Mouse (Mus musculus) stomach, embryonic 16.5 days (tissue): ENCODE results near the gene Btg4. TPM values are rescaled to one million over a fixed set of nuclear protein-coding genes. Genes with fewer than 3 reads are reported as not detected.
"Not testable (repeated sequence)": the region's sequence is repeated elsewhere in the genome, so short reads cannot be mapped to it uniquely, and the experiment has no call there.

Experiments
- ATAC-seq: fragments of 200-750 bp; cut with Nextera tagmentation; 2 replicates; pipeline ENCODE4 v1.8.0; 2017; ENCODE audit warnings: moderate number of reproducible peaks, moderate TSS enrichment; ENCODE audit not compliant: insufficient read depth, low FRiP score
- H3K27ac ChIP-seq: fragments of 300-500 bp; sonication (generic); 2 replicates; pipeline ENCODE4 v1.5.1; 2014; ENCODE audit warnings: low read length
- H3K27me3 ChIP-seq: fragments of 300-500 bp; sonication (generic); 2 replicates; pipeline ENCODE4 v1.6.1; 2014; ENCODE audit warnings: low read length, control low read depth, mixed read lengths; ENCODE audit not compliant: control insufficient read depth, insufficient read depth
- H3K36me3 ChIP-seq: fragments of 300-500 bp; sonication (generic); 2 replicates; pipeline ENCODE4 v1.6.1; 2014; ENCODE audit warnings: low read length; ENCODE audit not compliant: control insufficient read depth, insufficient read depth
- H3K4me1 ChIP-seq: fragments of 300-500 bp; sonication (generic); 2 replicates; pipeline ENCODE4 v1.6.1; 2014; ENCODE audit warnings: low read length, control low read depth, mixed read lengths; ENCODE audit not compliant: control insufficient read depth, insufficient read depth
- H3K4me2 ChIP-seq: fragments of 300-500 bp; sonication (generic); 2 replicates; pipeline ENCODE4 v1.6.1; 2014; ENCODE audit warnings: low read depth, low read length, mixed read lengths
- H3K4me3 ChIP-seq: fragments of 300-500 bp; sonication (generic); replicated peaks from 2 replicates; pipeline ENCODE4 v1.5.1; 2014; ENCODE audit warnings: mild to moderate bottlenecking, low read length
- H3K9ac ChIP-seq: fragments of 300-500 bp; sonication (generic); 2 replicates; pipeline ENCODE4 v1.6.1; 2014; ENCODE audit warnings: low read length
- H3K9me3 ChIP-seq: fragments of 300-500 bp; sonication (generic); replicated peaks from 2 replicates; pipeline ENCODE4 v1.6.1; 2016; ENCODE audit warnings: low read length, control low read depth; ENCODE audit not compliant: control insufficient read depth
- WGBS: fragments of 180-500 bp; shearing (Covaris S2); extraction: QIAGEN DNeasy Blood & Tissue Kit; methylation state at CpG from one replicate; pipeline ENCODE4 v1.1.7; 2014; 5-methylcytosine and 5-hydroxymethylcytosine counted together
- polyA plus RNA-seq: library from polyadenylated mRNA; unstranded; fragments of >200 nt; fragmentation: Nextera tagmentation; extraction: Ambion mirVana; gene quantifications from 2 replicates; pipeline ENCODE4 v1.2.1, GENCODE M21; 2015

Btg4 gene
- polyA plus RNA-seq, 1 experiment from 2014 or later = not detected

GRCm38 (mm10) chr9:51103808-51104514 lies 43.3 kb downstream of the Btg4 start:
- H3K4me1 ChIP-seq = 0 out of 2 replicates have a peak, but pooled peaks cover 5% of the 10 kb centered on the region
- ATAC-seq = peak; percentile 62; the same call in 1 of the 2 replicates
- no peaks in the 10 kb centered on the region for H3K27me3 ChIP-seq
- peak overlapping the region; percentile 78 for H3K9ac ChIP-seq
- H3K36me3 ChIP-seq = no peaks in the 10 kb centered on the region
- WGBS = 13% methylated on average over 30 of the region's 30 CpGs
- H3K9me3 ChIP-seq = no peaks in the 10 kb centered on the region
- peak overlapping the region; percentile 60 for H3K4me3 ChIP-seq
- no peak overlapping the region for H3K27ac ChIP-seq
- peak overlapping the region; percentile 99 for H3K4me2 ChIP-seq

- 65% methylated on average over 2 of the region's 2 CpGs for WGBS
- H3K36me3 ChIP-seq = no peaks in the 10 kb centered on the region
- no peaks in the 10 kb centered on the region for H3K27me3 ChIP-seq
- H3K4me2 ChIP-seq = no peak overlapping the region
- H3K4me3 ChIP-seq = no peak overlapping the region
- no peak for ATAC-seq
- no peak overlapping the region for H3K27ac ChIP-seq
- no peaks in the 10 kb centered on the region for H3K9me3 ChIP-seq
- H3K9ac ChIP-seq = no peak overlapping the region
- H3K4me1 ChIP-seq = 0 out of 2 replicates have a peak, but pooled peaks cover 5% of the 10 kb centered on the region
These were observed 45.0 kb downstream of the Btg4 start for GRCm38 (mm10) chr9:51105751-51106150.

DNA sequence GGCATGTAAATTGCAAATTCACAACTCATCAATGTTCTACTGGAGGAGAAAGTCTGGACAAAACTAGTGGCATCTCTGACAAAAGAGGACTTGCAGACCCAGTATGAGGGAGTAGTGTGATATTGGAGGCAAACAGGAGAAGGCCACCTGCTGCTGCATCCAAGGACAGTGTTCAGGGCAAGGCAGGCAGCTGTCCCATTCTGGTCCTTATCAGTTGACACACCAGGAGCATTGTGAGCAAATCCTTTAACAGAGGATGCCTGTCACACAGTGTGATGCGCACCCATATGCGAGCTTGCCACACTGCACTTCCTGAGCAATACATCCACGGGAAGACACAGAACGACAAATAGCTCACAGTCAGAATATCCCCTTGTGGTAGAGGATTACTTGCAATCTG lies 54.1 kb downstream of the Btg4 start:
- WGBS = 73% methylated on average over 4 of the region's 4 CpGs

DNA sequence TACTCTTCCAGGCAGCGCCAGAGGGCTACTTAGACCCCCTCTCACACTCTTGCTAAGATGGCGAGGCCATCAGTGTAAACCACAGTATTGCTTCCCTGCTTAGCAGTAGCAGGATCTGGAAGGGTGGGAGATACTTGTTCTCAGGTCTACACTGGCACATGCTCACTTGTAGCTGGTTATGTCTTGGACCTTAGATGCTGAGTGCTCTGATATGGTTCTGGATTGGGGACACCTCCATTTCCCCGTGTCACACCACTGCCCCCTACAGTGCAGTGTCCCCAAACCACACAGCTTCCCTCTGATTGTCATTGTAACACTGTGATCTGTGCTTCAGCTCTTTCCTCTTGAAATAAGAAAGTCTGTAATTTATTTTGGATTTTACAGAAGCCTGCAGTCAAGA lies 76.3 kb downstream of the Btg4 start:
- no peaks in the 10 kb centered on the region for H3K36me3 ChIP-seq
- H3K4me1 ChIP-seq = no peaks in the 10 kb centered on the region
- H3K4me3 ChIP-seq = no peak overlapping the region
- no peaks in the 10 kb centered on the region for H3K27me3 ChIP-seq
- 65% methylated on average over 3 of the region's 3 CpGs for WGBS
- H3K9me3 ChIP-seq = no peaks in the 10 kb centered on the region
- no peak for ATAC-seq
- no peak overlapping the region for H3K4me2 ChIP-seq
- no peak overlapping the region for H3K9ac ChIP-seq
- H3K27ac ChIP-seq = no peak overlapping the region

More for the DNA sequence above, 54.1 kb downstream of the Btg4 start:
- Histone ChIP-seq H3K27me3 (no peaks in the 10 kb centered on the region), H3K4me3 (no peak overlapping the region), H3K9ac (no peak overlapping the region), H3K9me3 (no peaks in the 10 kb centered on the region), H3K4me1 (no peaks in the 10 kb centered on the region), H3K4me2 (no peak overlapping the region), H3K27ac (no peak overlapping the region), H3K36me3 (no peaks in the 10 kb centered on the region)
- no peak for ATAC-seq

DNA sequence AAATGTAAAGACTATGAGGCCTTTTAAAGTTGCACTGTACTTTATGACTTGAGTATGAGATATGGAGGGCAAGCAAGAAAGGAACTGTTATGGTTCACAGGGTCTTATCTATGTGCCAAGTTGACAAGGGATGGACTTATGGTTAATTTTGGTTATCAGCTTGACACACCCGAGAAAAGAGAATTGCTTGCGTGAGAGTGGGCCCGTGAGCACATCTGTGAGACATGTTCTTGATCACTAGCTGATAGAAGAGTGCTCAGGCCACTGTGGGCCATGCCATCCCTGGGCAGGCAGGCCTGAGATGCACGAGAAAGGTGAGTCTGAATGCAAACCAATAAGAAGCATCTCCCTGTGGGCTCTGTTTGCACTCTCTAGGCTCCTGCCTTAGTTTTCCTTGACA lies 76.7 kb downstream of the Btg4 start:
- no peaks in the 10 kb centered on the region for H3K9me3 ChIP-seq
- H3K9ac ChIP-seq = no peak overlapping the region
- H3K4me3 ChIP-seq = no peak overlapping the region
- H3K4me2 ChIP-seq = no peak overlapping the region
- H3K36me3 ChIP-seq = no peaks in the 10 kb centered on the region
- ATAC-seq = no peak
- no peak overlapping the region for H3K27ac ChIP-seq
- no peaks in the 10 kb centered on the region for H3K4me1 ChIP-seq
- no peaks in the 10 kb centered on the region for H3K27me3 ChIP-seq
- 79% methylated on average over 4 of the region's 4 CpGs for WGBS

DNA sequence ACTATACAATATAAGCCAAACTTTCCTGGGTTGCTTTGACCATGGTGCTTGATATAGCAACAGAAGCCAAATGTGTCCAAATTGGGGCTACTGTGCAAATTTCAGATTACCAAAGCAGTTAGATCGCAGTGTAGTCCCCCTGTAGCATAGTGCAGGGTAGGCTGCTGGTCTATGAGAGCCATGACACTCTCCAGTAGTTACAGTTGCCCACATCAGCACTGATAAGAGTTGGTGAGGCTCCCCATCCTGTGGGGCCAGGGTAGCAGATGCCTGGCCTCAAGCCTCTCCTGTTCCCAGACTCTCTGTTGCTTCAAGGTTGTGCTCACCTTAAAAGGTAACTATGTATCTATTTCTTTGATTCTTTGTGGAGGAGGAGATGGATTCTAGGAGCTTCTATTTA lies 77.1 kb downstream of the Btg4 start:
- no peak for ATAC-seq
- Histone ChIP-seq H3K4me3 (no peak overlapping the region), H3K36me3 (no peaks in the 10 kb centered on the region), H3K9me3 (no peaks in the 10 kb centered on the region), H3K27me3 (no peaks in the 10 kb centered on the region), H3K4me2 (no peak overlapping the region), H3K27ac (no peak overlapping the region), H3K4me1 (no peaks in the 10 kb centered on the region), H3K9ac (no peak overlapping the region)
- 85% methylated on average over 1 of the region's 1 CpGs for WGBS

GRCm38 (mm10) chr9:51138301-51138700 lies 77.6 kb downstream of the Btg4 start:
- 74% methylated on average over 1 of the region's 1 CpGs for WGBS

GRCm38 (mm10) chr9:51139401-51139800 lies 78.7 kb downstream of the Btg4 start:
- 74% methylated on average over 1 of the region's 1 CpGs for WGBS
- H3K4me1 ChIP-seq, H3K9ac ChIP-seq, H3K4me3 ChIP-seq, H3K36me3 ChIP-seq, ATAC-seq, H3K4me2 ChIP-seq, H3K27ac ChIP-seq, H3K9me3 ChIP-seq, H3K27me3 ChIP-seq: not testable (repeated sequence)

More at GRCm38 (mm10) chr9:51138301-51138700, 77.6 kb downstream of the Btg4 start:
- H3K27ac ChIP-seq = no peak overlapping the region
- no peak overlapping the region for H3K4me2 ChIP-seq
- H3K9me3 ChIP-seq = no peaks in the 10 kb centered on the region
- no peaks in the 10 kb centered on the region for H3K4me1 ChIP-seq
- H3K9ac ChIP-seq = no peak overlapping the region
- H3K4me3 ChIP-seq = no peak overlapping the region
- no peaks in the 10 kb centered on the region for H3K27me3 ChIP-seq
- ATAC-seq = no peak
- H3K36me3 ChIP-seq = no peaks in the 10 kb centered on the region

DNA sequence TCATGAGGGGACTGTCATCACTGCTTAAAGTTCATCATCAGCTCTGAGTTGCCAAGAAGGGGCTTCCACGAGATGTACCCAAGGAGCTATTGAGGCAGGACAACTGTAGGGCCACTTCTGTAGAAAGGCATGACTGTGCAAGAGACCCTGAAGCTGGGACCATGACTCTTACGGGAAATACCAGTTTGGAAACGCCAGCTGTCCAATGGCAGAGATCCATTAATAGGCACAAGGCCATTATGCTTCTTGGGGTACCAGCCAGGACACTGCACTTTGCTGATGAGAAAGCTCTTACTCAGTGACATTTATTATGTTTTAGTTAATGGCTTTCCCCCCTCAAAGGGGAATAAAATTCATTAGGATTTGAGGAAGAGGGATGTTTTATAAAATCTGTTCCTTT lies 80.0 kb downstream of the Btg4 start:
- H3K4me1 ChIP-seq = no peaks in the 10 kb centered on the region
- no peak overlapping the region for H3K4me3 ChIP-seq
- H3K27ac ChIP-seq = no peak overlapping the region
- WGBS = 75% methylated on average over 3 of the region's 3 CpGs
- H3K27me3 ChIP-seq = no peaks in the 10 kb centered on the region
- H3K36me3 ChIP-seq = no peaks in the 10 kb centered on the region
- no peak overlapping the region for H3K9ac ChIP-seq
- ATAC-seq = no peak
- no peaks in the 10 kb centered on the region for H3K9me3 ChIP-seq
- no peak overlapping the region for H3K4me2 ChIP-seq
